Mouse (Mus musculus): ENCODE measurements around the gene Rnase13.

The Rnase13 gene

GRCm38 (mm10) chr14:51913062-51913959 is 9.3 kb downstream of the Rnase13 start:
- DNase-seq, result peak; percentile 91

- peak; percentile 72 for DNase-seq
Observed at GRCm38 (mm10) chr14:51912391-51913061, 10.0 kb downstream of the Rnase13 start.

GRCm38 (mm10) chr14:51911301-51911700 is 11.3 kb downstream of the Rnase13 start:
- DNase-seq, result no peak

GRCm38 (mm10) chr14:51906102-51906501 is 16.5 kb downstream of the Rnase13 start:
- no peak for DNase-seq

- no peak for DNase-seq
Observed at GRCm38 (mm10) chr14:51904706-51905105, 17.9 kb downstream of the Rnase13 start.

GRCm38 (mm10) chr14:51903782-51904181 is 18.8 kb downstream of the Rnase13 start:
- DNase-seq, result no peak

- DNase-seq, result peak; percentile 44
Observed at GRCm38 (mm10) chr14:51902806-51903710, 19.5 kb downstream of the Rnase13 start.

- no peak for DNase-seq
Observed at GRCm38 (mm10) chr14:51899351-51899750, 23.2 kb downstream of the Rnase13 start.

GRCm38 (mm10) chr14:51896539-51897170 is 25.9 kb downstream of the Rnase13 start:
- DNase-seq, result no peak

GRCm38 (mm10) chr14:51896019-51896418 is 26.6 kb downstream of the Rnase13 start:
- DNase-seq, result no peak

GRCm38 (mm10) chr14:51895071-51895470 is 27.5 kb downstream of the Rnase13 start:
- DNase-seq, result no peak

GRCm38 (mm10) chr14:51893809-51894208 is 28.8 kb downstream of the Rnase13 start:
- no peak for DNase-seq

- no peak for DNase-seq
Observed at GRCm38 (mm10) chr14:51893094-51893794, 29.3 kb downstream of the Rnase13 start.

- DNase-seq, result no peak
Observed at GRCm38 (mm10) chr14:51892191-51892939, 30.2 kb downstream of the Rnase13 start, which contains the start of gene Slc39a2. Gene Slc39a2 (plus strand): TSS chr14:51892889.

GRCm38 (mm10) chr14:51889833-51890232 is 32.7 kb downstream of the Rnase13 start:
- no peak for DNase-seq

GRCm38 (mm10) chr14:51886051-51886450 is 36.5 kb downstream of the Rnase13 start:
- DNase-seq, result no peak

GRCm38 (mm10) chr14:51884598-51885331 is 37.8 kb downstream of the Rnase13 start, which contains the start of gene Mettl17:
Gene Mettl17 (plus strand): TSS chr14:51884842.
- peak; percentile 97 for DNase-seq

- no peak for DNase-seq
Observed at GRCm38 (mm10) chr14:51884031-51884544, 38.5 kb downstream of the Rnase13 start.

- DNase-seq, result peak; percentile 84
Observed at GRCm38 (mm10) chr14:51883527-51884030, 39.0 kb downstream of the Rnase13 start.

- DNase-seq, result no peak
Observed at GRCm38 (mm10) chr14:51877517-51877916, 45.1 kb downstream of the Rnase13 start.

Data from kidney, adult 11 months (tissue).